Mouse (Mus musculus) megakaryocyte, embryonic 14.5 days (primary cell): ENCODE data around the gene Pigf.

ENCODE experiments used
- FLI1 ChIP-seq: IDR thresholded peaks from 2 replicates; pipeline ENCODE4 v1.6.1; 2012; ENCODE audit warnings: low read length, inconsistent platforms, mixed read lengths
- GATA1 ChIP-seq: IDR thresholded peaks from 3 replicates; pipeline ENCODE4 v1.6.1; 2012; ENCODE audit warnings: mixed read lengths, low read length, inconsistent platforms, borderline replicate concordance

GRCm38 (mm10) chr17:87055663-87056062, 30.5 kb upstream of the Pigf start:
- TF ChIP-seq GATA1 (no peak), FLI1 (no peak)
